Mouse (Mus musculus) embryonic facial prominence, embryonic 13.5 days (tissue): Measurements from ENCODE around the gene Gng2. TPM values are rescaled to one million over a fixed set of nuclear protein-coding genes. Genes with fewer than 3 reads are reported as not detected.
"Not testable (repeated sequence)": the region's sequence is repeated elsewhere in the genome, so short reads cannot be mapped to it uniquely, and the experiment has no call there.

Source experiments
- ATAC-seq: fragments of 200-750 bp; cut with Nextera tagmentation; 2 replicates; pipeline ENCODE4 v1.8.0; 2017; ENCODE audit warnings: low read depth; ENCODE audit not compliant: insufficient number of reproducible peaks, insufficient read depth, low FRiP score, low TSS enrichment
- H3K27ac ChIP-seq: fragments of 300-500 bp; sonication (generic); 2 replicates; pipeline ENCODE4 v1.5.1; 2015; ENCODE audit warnings: moderate library complexity, mild to moderate bottlenecking, inconsistent platforms
- H3K27me3 ChIP-seq: fragments of 300-500 bp; sonication (generic); 2 replicates; pipeline ENCODE4 v1.6.1; 2015; ENCODE audit warnings: mild to moderate bottlenecking, inconsistent platforms
- H3K36me3 ChIP-seq: fragments of 300-500 bp; sonication (generic); 2 replicates; pipeline ENCODE4 v1.6.1; 2015; ENCODE audit warnings: mild to moderate bottlenecking, inconsistent platforms
- H3K4me1 ChIP-seq: fragments of 300-500 bp; sonication (generic); 2 replicates; pipeline ENCODE4 v1.6.1; 2015; ENCODE audit warnings: inconsistent platforms
- H3K4me2 ChIP-seq: fragments of 300-500 bp; sonication (generic); 2 replicates; pipeline ENCODE4 v1.6.1; 2015; ENCODE audit warnings: moderate library complexity, mild to moderate bottlenecking, inconsistent platforms
- H3K4me3 ChIP-seq: fragments of 300-500 bp; sonication (generic); 2 replicates; pipeline ENCODE4 v1.5.1; 2015; ENCODE audit warnings: mild to moderate bottlenecking, inconsistent platforms
- H3K9ac ChIP-seq: fragments of 300-500 bp; sonication (generic); 2 replicates; pipeline ENCODE4 v1.6.1; 2015; ENCODE audit warnings: mild to moderate bottlenecking, inconsistent platforms
- H3K9me3 ChIP-seq: fragments of 300-500 bp; sonication (generic); 2 replicates; pipeline ENCODE4 v1.6.1; 2016; ENCODE audit warnings: inconsistent platforms
- WGBS: fragments of 180-500 bp; shearing (Covaris S2); methylation state at CpG from one replicate; pipeline ENCODE4 v1.1.7; 2015; ENCODE audit warnings: mixed read lengths; 5-methylcytosine and 5-hydroxymethylcytosine counted together
- polyA plus RNA-seq: library from polyadenylated mRNA; unstranded; fragments of >200 nt; fragmentation: Nextera tagmentation; extraction: Ambion mirVana; gene quantifications from 2 replicates; pipeline ENCODE4 v1.2.1, GENCODE M21; 2015

Gene Gng2
- polyA plus RNA-seq, 1 experiment from 2014 or later: 71.4 TPM

GRCm38 (mm10) chr14:19887569-19887968 is 89.9 kb downstream of the Gng2 start:
- H3K4me3 ChIP-seq: no peak overlapping the region
- no peaks in the 10 kb centered on the region for H3K27me3 ChIP-seq
- ATAC-seq: no peak
- H3K4me2 ChIP-seq: no peak overlapping the region
- H3K9ac ChIP-seq: no peak overlapping the region
- no peaks in the 10 kb centered on the region for H3K9me3 ChIP-seq
- no peaks in the 10 kb centered on the region for H3K4me1 ChIP-seq
- H3K36me3 ChIP-seq: peaks cover 34% of the 10 kb centered on the region
- H3K27ac ChIP-seq: no peak overlapping the region
- 92% methylated on average over 5 of the region's 5 CpGs for WGBS

- H3K9me3 ChIP-seq, H3K4me3 ChIP-seq, H3K27ac ChIP-seq, ATAC-seq, H3K9ac ChIP-seq, H3K4me1 ChIP-seq, H3K4me2 ChIP-seq, H3K27me3 ChIP-seq: not testable (repeated sequence)
- WGBS: 82% methylated on average over 1 of the region's 1 CpGs
- H3K36me3 ChIP-seq: peaks cover 11% of the 10 kb centered on the region; the same call in 1 of the 2 replicates
Measured at GRCm38 (mm10) chr14:19884431-19884830, 93.0 kb downstream of the Gng2 start.

GRCm38 (mm10) chr14:19874201-19874807 is 103.1 kb downstream of the Gng2 start:
- 80% methylated on average over 11 of the region's 11 CpGs for WGBS
- Histone ChIP-seq H3K27ac (no peak overlapping the region), H3K9ac (no peak overlapping the region), H3K4me2 (no peak overlapping the region), H3K4me1 (no peaks in the 10 kb centered on the region), H3K4me3 (no peak overlapping the region), H3K36me3 (peaks cover 13% of the 10 kb centered on the region; the same call in 1 of the 2 replicates), H3K9me3 (no peaks in the 10 kb centered on the region), H3K27me3 (no peaks in the 10 kb centered on the region)
- ATAC-seq: no peak

GRCm38 (mm10) chr14:19867286-19867935 is 110.0 kb downstream of the Gng2 start:
- Histone ChIP-seq H3K4me1 (no peaks in the 10 kb centered on the region), H3K4me3 (no peak overlapping the region), H3K9me3 (no peaks in the 10 kb centered on the region), H3K9ac (no peak overlapping the region), H3K27me3 (no peaks in the 10 kb centered on the region), H3K27ac (no peak overlapping the region), H3K4me2 (no peak overlapping the region), H3K36me3 (no peaks in the 10 kb centered on the region)
- WGBS: 57% methylated on average over 5 of the region's 5 CpGs
- no peak for ATAC-seq

- H3K36me3 ChIP-seq, H3K27me3 ChIP-seq, H3K9ac ChIP-seq, H3K9me3 ChIP-seq, H3K4me2 ChIP-seq, H3K27ac ChIP-seq, H3K4me1 ChIP-seq, H3K4me3 ChIP-seq, ATAC-seq: not testable (repeated sequence)
- 84% methylated on average over 9 of the region's 9 CpGs for WGBS
Measured at GRCm38 (mm10) chr14:19865121-19865520, 112.3 kb downstream of the Gng2 start.

GRCm38 (mm10) chr14:19861311-19862080 is 115.9 kb downstream of the Gng2 start:
- no peak overlapping the region for H3K27ac ChIP-seq

GRCm38 (mm10) chr14:19860281-19860680 is 117.1 kb downstream of the Gng2 start:
- Histone ChIP-seq H3K4me2 (no peak overlapping the region), H3K4me3 (no peak overlapping the region), H3K9me3 (no peaks in the 10 kb centered on the region), H3K4me1 (no peaks in the 10 kb centered on the region), H3K27me3 (no peaks in the 10 kb centered on the region), H3K9ac (no peak overlapping the region), H3K36me3 (no peaks in the 10 kb centered on the region), H3K27ac (no peak overlapping the region)
- WGBS: 90% methylated on average over 4 of the region's 4 CpGs
- no peak for ATAC-seq

More at GRCm38 (mm10) chr14:19861311-19862080, 115.9 kb downstream of the Gng2 start:
- 84% methylated on average over 8 of the region's 8 CpGs for WGBS
- H3K9me3 ChIP-seq: no peaks in the 10 kb centered on the region
- no peaks in the 10 kb centered on the region for H3K36me3 ChIP-seq
- no peaks in the 10 kb centered on the region for H3K27me3 ChIP-seq
- ATAC-seq: no peak
- H3K4me2 ChIP-seq: no peak overlapping the region
- no peak overlapping the region for H3K4me3 ChIP-seq
- H3K4me1 ChIP-seq: no peaks in the 10 kb centered on the region
- no peak overlapping the region for H3K9ac ChIP-seq

- H3K9me3 ChIP-seq: no peaks in the 10 kb centered on the region
- no peak overlapping the region for H3K27ac ChIP-seq
- no peak overlapping the region for H3K4me3 ChIP-seq
- ATAC-seq: no peak
- no peaks in the 10 kb centered on the region for H3K27me3 ChIP-seq
- no peaks in the 10 kb centered on the region for H3K4me1 ChIP-seq
- no peak overlapping the region for H3K9ac ChIP-seq
- no peaks in the 10 kb centered on the region for H3K36me3 ChIP-seq
- 50% methylated on average over 8 of the region's 8 CpGs for WGBS
- H3K4me2 ChIP-seq: no peak overlapping the region
Measured at GRCm38 (mm10) chr14:19858808-19859776, 118.3 kb downstream of the Gng2 start.

- no peaks in the 10 kb centered on the region for H3K27me3 ChIP-seq
- no peak overlapping the region for H3K4me3 ChIP-seq
- no peak overlapping the region for H3K9ac ChIP-seq
- no peak overlapping the region for H3K27ac ChIP-seq
- ATAC-seq: no peak
- no peaks in the 10 kb centered on the region for H3K36me3 ChIP-seq
- H3K9me3 ChIP-seq: no peaks in the 10 kb centered on the region
- no peak overlapping the region for H3K4me2 ChIP-seq
- WGBS: 82% methylated on average over 2 of the region's 2 CpGs
- H3K4me1 ChIP-seq: peaks cover 4% of the 10 kb centered on the region; the same call in 1 of the 2 replicates
Measured at GRCm38 (mm10) chr14:19858279-19858678, 119.1 kb downstream of the Gng2 start.

GRCm38 (mm10) chr14:19853471-19853870 is 124.0 kb downstream of the Gng2 start:
- no peaks in the 10 kb centered on the region for H3K9me3 ChIP-seq
- no peaks in the 10 kb centered on the region for H3K36me3 ChIP-seq
- H3K9ac ChIP-seq: no peak overlapping the region
- no peak overlapping the region for H3K27ac ChIP-seq
- no peaks in the 10 kb centered on the region for H3K27me3 ChIP-seq
- H3K4me2 ChIP-seq: no peak overlapping the region
- ATAC-seq: no peak
- H3K4me3 ChIP-seq: no peak overlapping the region
- WGBS: 40% methylated on average over 3 of the region's 3 CpGs
- H3K4me1 ChIP-seq: peaks cover 4% of the 10 kb centered on the region; the same call in 1 of the 2 replicates
